Mouse (Mus musculus): ENCODE measurements at regions not wholly inside any gene's neighbourhood (a gene's known extent, or its start where the extent isn't known, plus 50 kb on each side); places are given as distances from the start of the nearest gene placed in this dataset.
"Not testable (repeated sequence)": the region's sequence is repeated elsewhere in the genome, so short reads cannot be mapped to it uniquely, and the experiment has no call there.

DNA sequence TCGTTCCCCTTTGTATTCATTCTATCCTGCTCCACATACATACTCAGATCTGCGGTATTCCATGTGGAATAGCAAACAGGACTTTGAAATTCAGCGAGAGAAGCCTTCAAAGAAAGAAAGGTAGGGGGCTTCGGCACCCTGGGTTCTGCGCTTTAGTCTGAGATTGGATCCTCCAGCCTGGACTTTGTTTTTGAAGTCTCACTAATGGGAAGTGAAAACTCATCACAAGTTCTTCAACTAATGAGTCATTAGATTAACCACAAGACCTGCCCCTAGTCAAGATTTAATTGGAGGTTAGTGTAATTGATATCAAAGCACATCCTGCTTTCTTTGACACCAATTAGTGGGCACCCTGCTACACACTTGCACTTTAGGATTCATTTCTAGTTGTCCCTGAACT lies 492.5 kb upstream of the Zfp960 start:
- DNase-seq (ENCODE audit: low spot score in 2 of 2) = no peak

DNA sequence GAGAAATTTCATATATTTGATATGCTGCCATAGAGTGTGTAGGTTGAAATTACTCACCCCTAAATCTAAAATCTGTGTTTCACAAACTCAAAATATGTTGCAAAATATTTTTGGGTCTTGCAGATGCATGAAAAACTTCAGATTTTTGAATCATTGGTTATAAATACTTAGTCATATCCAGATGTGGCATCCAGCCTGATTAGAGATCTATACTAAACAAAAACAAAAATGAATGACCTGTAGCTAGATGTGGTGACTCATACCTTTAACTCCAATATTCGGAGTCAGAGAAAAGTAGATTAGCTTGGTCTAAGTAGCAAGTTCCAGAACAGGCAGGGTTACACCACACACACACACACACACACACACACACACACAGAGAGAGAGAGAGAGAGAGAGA lies 475.1 kb upstream of the Zfp960 start:
- no peak for DNase-seq (ENCODE audit: low spot score in 2 of 2)

DNA sequence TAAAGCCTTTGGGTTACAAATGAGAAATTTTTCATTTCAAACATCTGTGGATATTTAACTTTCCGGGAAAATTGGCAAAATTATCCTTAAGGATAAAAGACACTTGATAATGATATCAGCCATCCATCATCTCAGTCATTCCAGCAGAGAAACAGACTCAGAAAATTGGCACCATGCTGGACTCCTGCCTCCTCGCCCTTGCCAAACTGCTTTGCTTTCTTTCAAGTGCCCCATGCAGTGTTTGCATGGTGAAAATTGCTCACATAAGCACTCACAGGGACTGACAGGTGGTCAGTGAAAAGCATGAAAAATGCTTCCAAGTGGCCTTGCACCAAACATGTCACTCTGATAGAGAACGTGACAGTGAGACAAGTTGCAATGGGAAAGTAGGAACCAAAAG lies 464.2 kb upstream of the Zfp960 start:
- peak in 1 of 2 experiments; percentile 3 for DNase-seq (ENCODE audit: low spot score in 2 of 2)

DNA sequence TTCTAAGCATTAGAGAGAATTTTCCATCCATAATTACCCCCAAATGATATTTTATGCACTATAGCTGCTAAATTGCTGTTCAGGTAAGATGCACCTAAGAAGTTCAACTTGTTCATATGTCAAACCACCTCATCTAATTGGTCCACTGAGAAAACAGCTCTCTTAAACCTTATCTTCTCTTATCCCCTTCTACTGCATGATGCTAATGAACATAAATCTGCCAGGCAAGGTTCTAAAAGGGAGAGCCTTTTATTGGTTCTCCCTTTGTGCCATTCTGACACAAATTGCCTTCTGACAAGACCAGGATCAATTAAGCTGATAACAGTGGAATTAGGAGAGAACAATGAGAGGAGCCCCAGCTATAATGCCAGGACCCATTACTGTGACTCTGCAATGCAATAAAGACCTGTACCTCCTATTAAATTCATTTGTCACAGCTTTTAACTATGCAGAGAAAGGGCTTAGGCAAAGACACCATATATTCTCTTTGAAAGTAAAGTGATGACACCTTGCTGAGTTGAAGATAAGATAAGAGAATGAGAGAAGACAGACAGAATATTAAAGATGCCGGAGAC lies 451.4 kb upstream of the Zfp960 start:
- DNase-seq (ENCODE audit: low spot score in 2 of 2) = no peak

DNA sequence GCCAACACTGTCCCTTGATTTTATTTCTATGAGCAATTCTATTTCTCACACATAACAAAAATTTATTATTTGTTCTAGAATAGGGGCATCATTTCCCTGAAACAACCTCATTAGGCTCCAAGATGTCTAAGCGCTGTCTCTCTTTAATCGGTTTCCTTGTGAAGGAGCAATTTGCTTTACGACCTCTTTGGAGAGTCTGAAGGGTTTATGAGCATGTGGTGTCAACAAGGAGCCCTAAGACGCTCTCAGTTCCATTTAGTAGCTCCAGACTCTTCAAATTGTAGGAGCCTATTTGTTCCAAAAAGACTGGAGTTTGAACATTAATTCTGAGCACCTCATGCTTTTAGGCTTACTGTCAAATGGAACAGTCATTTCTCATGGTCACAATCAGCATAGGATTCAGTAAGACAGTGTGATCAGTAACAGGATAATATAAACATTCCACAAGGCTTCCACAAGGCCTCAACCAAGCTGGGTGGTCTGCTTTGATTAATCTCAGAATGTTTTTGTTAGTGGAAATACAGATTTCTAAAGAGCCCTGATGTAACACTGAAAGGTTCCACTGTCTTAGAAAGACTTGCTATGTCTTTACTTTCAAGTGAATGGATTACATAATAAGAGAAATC lies 441.9 kb upstream of the Zfp960 start:
- DNase-seq (ENCODE audit: low spot score in 2 of 2) = no peak

DNA sequence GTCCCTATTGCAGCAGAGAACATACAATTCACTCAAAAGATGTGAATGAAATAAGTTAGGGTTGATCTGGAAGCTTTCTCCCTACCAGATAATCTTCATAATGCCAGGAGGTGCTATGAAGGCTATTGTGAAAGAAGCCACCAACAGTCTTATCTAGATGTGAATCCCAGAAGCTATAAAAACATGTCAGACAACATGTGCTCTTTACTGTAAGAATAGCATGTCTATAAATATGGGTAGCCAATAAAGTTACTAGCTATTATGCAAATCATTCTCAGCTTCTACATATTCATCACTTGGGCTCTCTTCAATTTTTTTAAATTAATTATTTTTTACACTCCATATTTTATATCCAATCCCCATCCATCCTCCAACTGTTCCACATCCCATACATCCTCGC lies 434.1 kb upstream of the Zfp960 start:
- DNase-seq (ENCODE audit: low spot score in 2 of 2) = no peak

DNA sequence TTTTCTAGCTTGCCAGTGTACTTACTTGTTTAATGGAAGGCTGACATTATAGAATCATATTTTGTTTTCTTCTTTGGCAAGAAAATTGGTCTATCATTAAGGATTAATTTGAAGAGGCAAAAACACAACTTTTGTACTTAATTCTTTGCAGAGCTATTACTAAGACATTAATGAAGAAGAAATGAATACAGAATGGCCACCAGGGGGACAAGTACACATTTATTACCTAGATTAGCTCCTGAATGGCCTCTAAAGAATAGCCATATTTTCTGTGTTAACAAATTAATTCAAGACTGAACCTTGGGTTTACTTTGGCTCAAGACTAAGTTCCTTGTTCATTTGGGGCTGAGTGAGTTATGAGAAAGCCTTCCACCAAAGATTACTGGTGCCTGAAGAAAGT lies 430.5 kb upstream of the Zfp960 start:
- DNase-seq (ENCODE audit: low spot score in 2 of 2) = no peak

DNA sequence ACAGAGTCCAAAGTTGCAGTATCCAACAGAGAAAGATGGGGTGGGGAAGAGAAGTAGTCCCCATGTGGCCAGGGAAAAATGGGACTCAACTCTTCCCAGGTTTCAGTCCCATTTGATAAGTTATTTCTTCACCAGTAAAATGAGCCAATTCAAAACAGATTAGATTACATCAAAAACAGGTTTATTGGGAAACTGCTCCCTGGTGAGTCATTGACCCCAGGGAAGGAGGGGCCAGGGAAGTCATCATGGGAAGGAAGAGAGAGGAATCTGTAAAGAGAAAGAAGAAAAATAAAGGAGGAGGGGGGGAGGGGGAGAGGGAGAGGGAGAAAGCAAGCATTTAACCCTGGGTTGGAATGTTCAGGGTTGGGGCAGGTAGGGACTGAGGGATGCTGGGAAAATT lies 426.4 kb upstream of the Zfp960 start:
- no peak for DNase-seq (ENCODE audit: low spot score in 2 of 2)

DNA sequence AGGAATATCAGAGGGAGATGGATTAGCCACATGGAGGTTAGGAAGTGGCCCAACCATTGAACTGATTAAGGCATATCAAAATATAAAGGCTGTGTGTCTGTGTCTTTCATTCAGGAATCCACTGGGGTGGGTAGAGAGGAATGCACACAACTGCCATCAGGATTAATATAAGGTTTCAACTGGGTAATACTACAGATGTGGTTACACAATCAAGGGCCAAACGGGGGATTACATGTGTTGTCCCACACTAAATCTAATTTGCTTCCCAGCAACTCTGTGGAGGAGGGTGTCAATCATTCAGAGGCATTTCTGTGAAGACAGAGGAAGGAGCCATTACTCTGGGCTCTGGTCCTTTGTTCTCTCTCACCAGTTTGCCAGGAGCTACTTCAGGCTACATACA lies 416.0 kb upstream of the Zfp960 start:
- no peak for DNase-seq (ENCODE audit: low spot score in 2 of 2)

DNA sequence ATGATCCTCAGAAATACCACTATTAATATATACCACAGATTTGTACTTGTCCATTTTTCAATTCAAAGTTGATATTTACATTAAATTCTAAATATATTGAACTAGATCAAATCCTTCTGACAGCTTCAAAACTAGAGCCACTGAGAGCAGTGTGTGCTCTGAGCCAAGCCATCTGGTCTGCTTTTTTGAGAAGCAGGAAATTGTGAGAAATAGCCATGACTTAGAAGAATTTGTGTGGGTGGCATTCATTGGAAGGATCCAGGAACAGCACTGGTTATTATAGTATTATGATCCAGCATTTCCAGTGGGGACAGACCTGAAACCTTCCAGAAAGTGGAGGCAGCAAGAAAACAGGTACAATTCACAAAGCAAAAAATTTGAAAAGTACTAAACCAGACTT lies 398.7 kb upstream of the Zfp960 start:
- peak in 1 of 2 experiments; percentile 15 for DNase-seq (ENCODE audit: low spot score in 2 of 2)

DNA sequence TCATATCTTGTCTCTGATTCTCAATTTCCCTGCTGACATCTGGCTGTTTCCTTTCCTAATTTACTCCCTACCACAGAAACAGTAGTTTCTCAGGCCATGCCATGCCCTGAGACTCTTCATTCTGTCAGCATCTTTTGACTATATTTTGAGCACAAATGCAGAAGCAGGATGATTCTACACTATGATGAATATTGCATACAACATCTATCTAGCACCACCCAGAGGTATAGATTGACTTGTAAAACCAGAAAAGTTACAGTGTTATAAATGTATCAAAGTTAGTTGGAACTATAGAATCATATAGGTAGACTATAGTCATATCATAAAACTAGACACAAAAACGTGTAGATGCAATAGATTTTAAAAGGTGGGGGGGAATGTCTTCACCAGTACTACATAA lies 396.3 kb upstream of the Zfp960 start:
- peak in 1 of 2 experiments; percentile 8 for DNase-seq (ENCODE audit: low spot score in 2 of 2)

DNA sequence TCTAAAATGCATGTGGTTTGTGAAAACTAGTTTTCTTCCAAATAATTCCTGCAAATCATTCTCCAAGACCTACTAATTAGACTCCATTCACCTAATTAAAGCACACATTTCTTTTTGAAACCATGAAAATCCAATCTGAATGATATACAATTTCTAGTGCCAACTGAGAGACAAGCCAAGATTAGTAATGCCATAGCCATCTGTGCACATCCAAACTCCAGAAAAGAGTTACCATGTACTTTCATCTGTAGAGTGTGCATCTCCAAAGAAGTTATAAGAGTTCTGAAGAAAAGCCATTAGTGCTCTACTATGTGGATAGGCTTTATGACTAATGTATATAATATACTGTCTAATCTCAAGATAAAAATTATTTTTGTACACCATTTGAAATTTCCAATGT lies 359.7 kb upstream of the Zfp960 start:
- peak in 1 of 2 experiments; percentile 18 for DNase-seq (ENCODE audit: low spot score in 2 of 2)

DNA sequence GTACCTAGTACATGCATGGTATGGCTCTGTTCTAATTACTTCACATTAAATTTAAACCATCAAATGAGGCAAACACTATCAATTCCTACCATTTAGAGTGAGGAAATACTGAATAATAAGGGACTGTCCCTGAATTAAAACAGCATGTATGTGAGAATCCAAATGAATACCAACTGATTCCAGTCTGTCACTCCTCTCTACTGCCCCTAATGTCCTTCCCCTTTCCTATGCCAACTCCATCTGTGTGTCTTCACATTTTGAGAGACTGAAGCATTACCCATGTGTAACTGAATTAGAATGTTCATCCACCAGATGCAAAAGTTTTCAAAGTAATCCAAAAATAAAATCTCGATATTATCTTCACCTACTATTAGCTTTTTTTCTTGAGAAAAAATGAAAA lies 358.0 kb upstream of the Zfp960 start:
- no peak for DNase-seq (ENCODE audit: low spot score in 2 of 2)

DNA sequence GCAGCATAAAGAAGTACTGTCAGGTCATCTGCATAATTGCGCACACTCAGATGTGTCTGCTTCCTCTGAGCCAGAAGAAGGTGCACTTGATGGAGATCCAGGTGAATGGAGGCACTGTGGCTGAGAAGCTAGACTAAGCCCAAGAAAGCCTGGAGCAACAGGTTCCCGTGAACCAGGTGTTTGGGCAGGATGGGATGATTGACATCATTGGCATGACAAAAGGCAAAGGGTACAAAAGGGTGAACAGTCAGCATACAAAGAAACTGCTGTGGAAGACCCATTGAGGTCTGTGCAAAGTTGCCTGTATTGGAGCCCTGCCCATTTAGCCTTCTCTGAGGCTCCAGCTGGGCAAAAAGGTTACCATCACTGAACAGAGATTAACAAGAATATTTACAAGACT lies 337.0 kb upstream of the Zfp960 start:
- DNase-seq (ENCODE audit: low spot score in 2 of 2) = no peak

DNA sequence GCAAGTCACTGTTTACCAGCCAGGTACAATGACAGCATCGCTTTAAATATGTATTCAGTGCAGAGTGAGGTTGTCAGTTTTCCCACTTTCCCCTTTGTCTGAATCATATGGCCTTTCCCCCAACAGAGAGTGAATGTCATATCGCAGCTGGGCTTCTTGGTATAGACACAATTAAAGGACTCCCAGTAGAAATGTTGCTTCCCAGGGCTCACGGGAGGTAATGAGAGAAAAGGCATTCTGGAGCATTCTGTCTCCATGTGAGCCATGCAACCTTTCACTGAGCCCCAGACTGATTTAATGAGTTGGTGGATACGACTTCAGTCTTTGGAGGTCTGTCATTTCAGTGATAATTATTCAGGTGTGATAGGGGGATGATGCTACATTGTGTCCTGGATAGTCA lies 310.8 kb upstream of the Zfp960 start:
- no peak for DNase-seq (ENCODE audit: low spot score in 2 of 2)

DNA sequence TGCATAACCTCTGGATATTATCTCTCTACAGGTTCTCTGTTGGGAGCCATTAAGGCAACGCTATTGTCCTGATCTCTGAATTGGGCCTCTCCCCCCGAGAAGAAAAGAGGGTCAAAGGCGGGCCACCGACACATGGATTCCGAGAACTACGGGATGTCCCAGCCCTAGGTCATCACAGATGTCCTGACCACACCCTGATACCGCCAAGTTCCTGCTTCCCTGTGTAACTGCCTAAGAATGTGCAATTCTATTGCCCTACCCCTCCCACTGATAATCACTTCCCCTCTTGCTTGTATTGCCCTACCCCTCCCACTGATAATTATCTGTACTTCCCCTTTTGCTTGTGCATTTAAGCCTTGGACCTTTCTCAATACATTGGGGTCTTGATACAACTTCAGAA lies 293.3 kb upstream of the Zfp960 start:
- not testable (repeated sequence) for DNase-seq (ENCODE audit: low spot score in 2 of 2)

DNA sequence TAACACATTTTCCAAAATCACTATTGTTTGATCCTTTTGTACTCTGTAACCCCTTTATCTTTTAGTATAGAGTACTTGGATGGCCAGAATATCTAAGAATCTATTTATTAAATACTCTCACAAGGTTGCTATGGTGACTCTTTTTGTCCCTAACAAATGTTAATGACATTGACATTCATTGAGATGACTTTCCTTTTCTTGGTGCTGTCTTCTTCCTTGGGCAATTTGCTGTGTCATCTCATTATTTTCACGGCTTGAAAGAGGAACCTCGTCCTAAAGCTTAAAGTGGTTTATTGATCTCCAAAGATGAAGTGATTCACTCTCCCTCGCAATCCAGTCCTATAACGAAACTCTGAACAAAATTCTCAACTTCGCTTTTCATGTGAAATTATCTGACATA lies 265.6 kb upstream of the Zfp960 start:
- DNase-seq (ENCODE audit: low spot score in 2 of 2) = no peak

DNA sequence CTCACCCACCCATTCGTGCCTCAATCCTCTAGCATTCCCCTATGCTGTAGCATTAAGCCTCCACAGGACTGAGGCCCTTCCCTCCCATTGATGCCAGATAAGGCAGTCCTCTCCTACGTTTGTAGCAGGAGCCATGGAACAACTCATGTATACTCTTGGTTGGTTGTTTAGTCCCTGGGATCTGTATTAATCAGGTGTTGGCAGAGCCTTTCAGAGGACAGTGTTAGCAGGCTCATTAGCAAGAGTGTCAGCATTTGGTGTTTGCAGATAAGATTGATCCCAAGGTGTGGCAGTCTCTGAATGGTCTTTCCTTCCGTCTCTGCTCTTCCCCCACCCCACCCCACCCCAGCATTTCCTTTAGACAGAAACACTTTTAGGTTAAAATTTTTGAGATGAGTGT lies 258.9 kb upstream of the Zfp960 start:
- DNase-seq (ENCODE audit: low spot score in 2 of 2) = no peak

DNA sequence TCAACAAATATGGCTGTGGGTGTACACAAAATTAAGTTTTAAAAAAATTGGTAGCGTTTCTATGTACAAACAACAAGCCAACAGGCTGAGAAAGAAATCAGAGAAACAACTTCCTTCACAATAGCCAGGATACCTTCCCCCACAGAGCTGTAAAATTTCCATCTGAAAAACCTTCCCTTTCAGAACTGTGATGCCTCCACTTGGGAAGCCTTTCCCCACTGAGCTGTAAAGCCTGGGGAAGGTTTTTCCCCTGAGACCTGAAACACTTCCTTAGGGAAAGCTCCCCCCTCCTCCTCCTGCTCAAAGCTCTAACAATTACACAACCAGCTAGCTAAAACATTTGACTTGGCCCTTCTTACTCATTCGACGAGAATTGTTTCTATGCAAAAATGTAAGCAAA lies 245.5 kb upstream of the Zfp960 start:
- no peak for DNase-seq (ENCODE audit: low spot score in 2 of 2)

DNA sequence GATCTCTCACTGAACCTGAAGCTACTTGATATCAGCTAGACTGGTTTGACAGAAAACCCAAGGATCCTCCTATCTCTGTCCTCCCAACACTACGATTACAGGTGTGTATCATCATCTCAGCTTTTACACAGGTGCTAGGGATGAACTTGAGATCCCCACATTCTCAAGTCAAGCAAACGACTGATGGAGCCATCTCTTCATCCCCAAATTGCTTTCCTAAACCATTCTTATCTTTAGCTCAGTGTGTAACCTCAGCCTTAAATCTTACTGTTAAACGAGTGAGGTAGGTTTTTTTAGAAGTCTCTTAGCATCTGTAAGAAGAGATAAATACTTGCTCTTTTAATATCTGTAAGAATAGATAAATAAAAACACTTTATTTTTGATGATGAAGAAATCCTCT lies 242.2 kb upstream of the Zfp960 start:
- DNase-seq (ENCODE audit: low spot score in 2 of 2) = no peak

DNA sequence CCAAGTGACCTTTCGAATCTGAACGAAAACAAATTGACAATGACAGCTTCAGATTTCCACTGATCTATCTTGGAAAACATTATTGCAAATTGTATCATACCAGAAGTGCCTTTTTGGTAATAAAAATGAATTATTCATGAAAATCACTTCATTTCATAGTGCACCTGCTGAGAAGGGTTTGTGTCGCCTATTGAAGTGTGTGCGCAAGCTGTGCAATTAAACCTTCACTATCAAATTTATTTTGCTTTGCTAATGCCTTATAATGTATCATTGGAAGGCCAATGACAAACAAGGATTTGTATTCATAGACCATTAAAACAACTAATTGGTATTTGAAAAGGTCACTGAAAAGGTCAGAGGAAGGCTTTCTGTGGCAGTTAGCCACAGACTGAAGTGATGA lies 224.8 kb upstream of the Zfp960 start:
- DNase-seq (ENCODE audit: low spot score in 2 of 2) = no peak

DNA sequence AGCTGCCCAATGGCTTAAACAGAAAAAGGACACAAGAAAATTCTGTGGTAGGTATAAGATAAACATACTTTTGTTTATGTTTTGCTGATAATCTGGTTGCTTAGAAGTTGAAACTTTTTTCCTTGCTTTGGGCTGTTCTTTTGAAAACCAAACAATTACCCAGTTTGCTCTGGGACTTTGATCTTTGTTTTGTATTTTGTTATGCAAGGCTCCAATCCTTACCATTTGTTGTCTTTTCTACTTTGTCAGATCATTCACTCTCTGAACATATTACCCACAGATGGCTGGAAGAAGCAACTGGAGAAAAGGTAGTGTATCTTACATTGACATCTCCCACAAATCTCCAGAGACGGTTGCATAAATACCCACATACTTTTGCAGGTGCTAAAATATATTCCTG lies 203.1 kb upstream of the Zfp960 start:
- DNase-seq (ENCODE audit: low spot score in 2 of 2) = no peak

DNA sequence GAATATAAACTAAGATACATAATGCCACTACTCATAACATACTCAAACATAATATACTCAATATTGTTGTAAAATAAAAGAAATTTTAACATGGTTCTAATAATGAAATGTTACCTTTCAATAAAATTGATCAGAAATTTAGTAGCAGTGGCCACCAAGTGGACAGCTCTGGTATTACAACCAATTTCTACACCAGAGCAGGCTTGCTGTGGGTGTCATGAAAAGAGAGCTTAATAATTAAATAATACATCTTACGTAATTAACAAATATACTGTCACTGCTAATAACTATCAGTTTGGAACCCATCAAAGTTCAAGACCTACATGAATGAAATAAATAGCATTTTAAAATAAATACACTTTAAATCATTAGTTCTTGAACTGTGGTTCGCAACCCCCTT lies 163.1 kb upstream of the Zfp960 start:
- DNase-seq (ENCODE audit: low spot score in 2 of 2) = peak; percentile 40 to 70

DNA sequence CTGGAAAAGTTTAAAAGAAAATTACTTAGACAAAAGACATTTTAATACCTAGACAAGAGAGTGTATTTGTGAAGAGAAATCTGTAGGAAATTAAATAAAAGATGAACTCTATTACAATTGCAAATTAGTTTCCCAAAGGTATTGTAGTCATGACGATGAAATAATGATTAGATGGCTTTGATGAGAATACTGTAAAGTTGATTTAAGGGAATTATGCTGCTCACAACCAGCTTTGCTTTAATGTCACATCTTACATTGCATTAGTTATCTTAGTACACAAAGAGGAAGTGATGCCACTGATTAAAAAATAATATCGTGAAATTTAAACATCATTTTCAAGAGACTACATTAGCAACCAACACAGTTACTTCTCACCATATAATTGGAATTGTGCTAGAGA lies 145.7 kb upstream of the Zfp960 start:
- no peak for DNase-seq (ENCODE audit: low spot score in 2 of 2)

All from layer of hippocampus, postnatal 14 days (tissue).